Mouse (Mus musculus) hindbrain, embryonic 13.5 days (tissue): ENCODE results near the gene Tubgcp5. TPM values are rescaled to one million over a fixed set of nuclear protein-coding genes. Genes with fewer than 3 reads are reported as not detected.
"Not testable (repeated sequence)": the region's sequence is repeated elsewhere in the genome, so short reads cannot be mapped to it uniquely, and the experiment has no call there.

Experiments used
- ATAC-seq: fragments of 200-750 bp; cut with Nextera tagmentation; 2 replicates; pipeline ENCODE4 v1.8.0; 2017; ENCODE audit warnings: moderate TSS enrichment; ENCODE audit not compliant: low FRiP score
- H3K27ac ChIP-seq: fragments of 300-500 bp; sonication (generic); 2 replicates; pipeline ENCODE4 v1.5.1; 2015; ENCODE audit warnings: inconsistent platforms, mild to moderate bottlenecking, moderate library complexity
- H3K27me3 ChIP-seq: fragments of 300-500 bp; sonication (generic); 2 replicates; pipeline ENCODE4 v1.6.1; 2015; ENCODE audit warnings: mild to moderate bottlenecking, inconsistent platforms
- H3K36me3 ChIP-seq: fragments of 300-500 bp; sonication (generic); 2 replicates; pipeline ENCODE4 v1.6.1; 2015; ENCODE audit warnings: mild to moderate bottlenecking, inconsistent platforms
- H3K4me1 ChIP-seq: fragments of 300-500 bp; sonication (generic); replicated peaks from 2 replicates; pipeline ENCODE4 v1.6.1; 2015; ENCODE audit warnings: inconsistent platforms
- H3K4me2 ChIP-seq: fragments of 300-500 bp; sonication (generic); 2 replicates; pipeline ENCODE4 v1.6.1; 2015; ENCODE audit warnings: inconsistent platforms, mild to moderate bottlenecking, moderate library complexity
- H3K4me3 ChIP-seq: fragments of 300-500 bp; sonication (generic); 2 replicates; pipeline ENCODE4 v1.5.1; 2015; ENCODE audit warnings: mild to moderate bottlenecking, inconsistent platforms
- H3K9ac ChIP-seq: fragments of 300-500 bp; sonication (generic); 2 replicates; pipeline ENCODE4 v1.6.1; 2015; ENCODE audit warnings: mild to moderate bottlenecking, inconsistent platforms
- H3K9me3 ChIP-seq: fragments of 300-500 bp; sonication (generic); 2 replicates; pipeline ENCODE4 v1.6.1; 2016; ENCODE audit warnings: inconsistent platforms
- WGBS: fragments of 180-500 bp; shearing (Covaris S2); methylation state at CpG from one replicate; pipeline ENCODE4 v1.1.7; 2015; 5-methylcytosine and 5-hydroxymethylcytosine counted together
- polyA plus RNA-seq: library from polyadenylated mRNA; unstranded; fragments of >200 nt; fragmentation: Nextera tagmentation; extraction: Ambion mirVana; gene quantifications from 2 replicates; pipeline ENCODE4 v1.2.1, GENCODE M21; 2015

The Tubgcp5 gene
- 37.1 and 42.0 TPM in 2 replicates for polyA plus RNA-seq

DNA sequence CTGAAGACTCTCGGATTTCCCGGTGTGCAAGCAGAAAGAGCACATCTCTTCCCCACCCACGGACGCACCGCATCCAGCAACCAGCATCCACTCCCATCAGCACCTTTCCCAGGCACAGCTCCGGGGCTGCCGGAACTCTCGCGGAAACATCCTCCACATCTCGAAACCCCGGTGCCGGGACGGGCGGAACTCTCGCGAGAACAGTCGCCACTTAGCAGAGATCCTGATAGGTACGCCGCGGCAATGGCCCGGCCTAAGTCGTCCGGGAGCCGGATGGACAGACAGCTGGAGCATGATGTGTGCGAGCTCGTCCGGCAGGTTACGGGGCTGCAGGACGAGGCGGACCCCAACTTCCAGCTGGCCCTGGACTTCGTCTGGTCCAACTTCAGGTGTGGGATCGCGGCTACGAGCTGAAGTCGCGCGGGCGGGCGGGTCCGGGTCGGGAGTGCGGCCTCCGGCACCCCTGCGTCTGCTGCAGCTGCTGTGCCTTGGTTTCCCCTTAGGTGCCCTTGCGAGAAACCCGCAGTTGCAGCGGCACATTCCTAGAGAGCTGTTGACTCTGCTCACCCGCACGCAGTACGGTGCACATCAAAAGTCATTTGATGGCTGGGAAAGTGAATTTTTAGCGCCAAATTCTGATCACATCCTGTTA lies at the start of gene Tubgcp5:
Gene Tubgcp5, plus strand, starts transcription at position 203 of the 652 bp plus-strand sequence.
- Histone ChIP-seq H3K27ac (peak within 1 kb of the TSS; percentile 86), H3K4me1 (peaks cover 16% of the 10 kb centered on the region), H3K9me3 (no peaks in the 10 kb centered on the region), H3K9ac (peak within 1 kb of the TSS; percentile 91), H3K4me2 (peak within 1 kb of the TSS; percentile 76), H3K27me3 (no peaks in the 10 kb centered on the region), H3K36me3 (peaks cover 27% of the 10 kb centered on the region), H3K4me3 (peak within 1 kb of the TSS; percentile 73)
- WGBS, result under 1% methylated on average over 51 of the region's 51 CpGs
- ATAC-seq, result peak; percentile 100

GRCm38 (mm10) chr7:55744566-55745220 lies 49.3 kb upstream of the Tubgcp5 start:
- Histone ChIP-seq H3K9me3 (0 out of 2 replicates have a peak, but pooled peaks cover 2% of the 10 kb centered on the region), H3K36me3 (no peaks in the 10 kb centered on the region), H3K27me3 (no peaks in the 10 kb centered on the region), H3K27ac (no peak overlapping the region), H3K4me1 (peaks cover 3% of the 10 kb centered on the region; the same call in 1 of the 2 replicates), H3K9ac (no peak overlapping the region), H3K4me3 (no peak overlapping the region), H3K4me2 (no peak overlapping the region)
- peak; percentile 65; the same call in 1 of the 2 replicates for ATAC-seq
- 31% methylated on average over 10 of the region's 10 CpGs for WGBS

DNA sequence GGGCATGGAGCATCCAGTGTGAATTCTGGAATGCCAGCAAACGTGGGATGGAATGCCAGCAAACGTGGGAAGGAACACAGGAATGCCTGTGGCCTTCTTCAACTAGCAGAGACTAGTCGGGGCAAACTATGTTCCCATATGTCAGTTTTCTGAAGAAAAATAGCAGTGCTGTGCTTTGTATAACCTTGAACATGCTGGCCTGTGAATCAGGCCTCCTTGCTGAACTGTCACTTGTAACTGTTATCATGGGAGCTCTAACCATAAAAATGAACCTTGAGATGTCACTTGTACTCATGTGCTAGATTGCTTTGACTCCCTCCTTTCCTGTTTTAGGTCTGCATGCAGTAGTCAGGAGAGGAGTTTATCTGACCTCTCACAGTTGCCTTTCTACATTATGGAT lies 43.1 kb upstream of the Tubgcp5 start:
- no peaks in the 10 kb centered on the region for H3K4me1 ChIP-seq
- no peak overlapping the region for H3K9ac ChIP-seq
- no peaks in the 10 kb centered on the region for H3K27me3 ChIP-seq
- WGBS, result 80% methylated on average over 3 of the region's 3 CpGs
- ATAC-seq, result no peak
- H3K4me2 ChIP-seq, result no peak overlapping the region
- H3K36me3 ChIP-seq, result no peaks in the 10 kb centered on the region
- H3K9me3 ChIP-seq, result 0 out of 2 replicates have a peak, but pooled peaks cover 2% of the 10 kb centered on the region
- no peak overlapping the region for H3K4me3 ChIP-seq
- no peak overlapping the region for H3K27ac ChIP-seq

- WGBS, result 67% methylated on average over 3 of the region's 3 CpGs
- Histone ChIP-seq H3K4me2 (no peak overlapping the region), H3K9me3 (no peaks in the 10 kb centered on the region), H3K27me3 (no peaks in the 10 kb centered on the region), H3K36me3 (no peaks in the 10 kb centered on the region), H3K4me1 (no peaks in the 10 kb centered on the region), H3K4me3 (no peak overlapping the region), H3K9ac (no peak overlapping the region), H3K27ac (no peak overlapping the region)
- no peak for ATAC-seq
Measured at GRCm38 (mm10) chr7:55759346-55759745, 34.6 kb upstream of the Tubgcp5 start.

- Histone ChIP-seq H3K27me3 (no peaks in the 10 kb centered on the region), H3K4me3 (no peak within 1 kb of the TSS), H3K27ac (no peak within 1 kb of the TSS), H3K9ac (no peak within 1 kb of the TSS), H3K4me1 (no peaks in the 10 kb centered on the region), H3K9me3 (no peaks in the 10 kb centered on the region), H3K36me3 (no peaks in the 10 kb centered on the region), H3K4me2 (no peak within 1 kb of the TSS)
- ATAC-seq, result no peak
- 44% methylated on average over 3 of the region's 3 CpGs for WGBS
Measured at GRCm38 (mm10) chr7:55767926-55768325, 26.0 kb upstream of the Tubgcp5 start, which contains the start of gene Siglech. TSS of gene Siglech (plus strand) at chr7:55768178.

- Histone ChIP-seq H3K4me3 (no peak overlapping the region), H3K27ac (no peak overlapping the region), H3K36me3 (no peaks in the 10 kb centered on the region), H3K4me2 (no peak overlapping the region), H3K4me1 (no peaks in the 10 kb centered on the region), H3K9ac (no peak overlapping the region), H3K9me3 (no peaks in the 10 kb centered on the region), H3K27me3 (no peaks in the 10 kb centered on the region)
- ATAC-seq, result no peak
- 60% methylated on average over 4 of the region's 4 CpGs for WGBS
Measured at GRCm38 (mm10) chr7:55780011-55780410, 13.9 kb upstream of the Tubgcp5 start.

DNA sequence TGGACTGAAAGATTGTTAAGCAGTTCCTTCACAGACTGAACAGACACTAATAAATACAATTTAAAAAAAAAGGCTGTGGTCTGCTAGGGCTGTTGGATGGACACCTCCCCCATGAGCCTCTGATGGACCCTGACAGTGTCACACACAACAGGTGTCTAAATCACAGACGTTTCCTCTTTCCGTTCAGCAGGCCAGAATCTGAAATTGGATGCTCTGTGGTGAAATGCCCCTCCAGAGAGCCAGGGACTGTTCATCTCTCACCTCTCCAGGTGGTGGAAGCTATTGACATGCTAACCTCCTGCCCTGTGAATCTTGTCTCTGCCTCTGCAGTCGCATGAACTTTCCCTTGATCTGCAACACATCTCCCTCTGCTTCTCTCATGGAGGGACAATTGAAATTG lies 11.5 kb upstream of the Tubgcp5 start:
- Histone ChIP-seq H3K27me3 (no peaks in the 10 kb centered on the region), H3K9ac (no peak overlapping the region), H3K9me3 (no peaks in the 10 kb centered on the region), H3K4me1 (no peaks in the 10 kb centered on the region), H3K4me3 (no peak overlapping the region), H3K36me3 (no peaks in the 10 kb centered on the region), H3K4me2 (no peak overlapping the region), H3K27ac (no peak overlapping the region)
- WGBS, result 68% methylated on average over 3 of the region's 3 CpGs
- ATAC-seq, result no peak

DNA sequence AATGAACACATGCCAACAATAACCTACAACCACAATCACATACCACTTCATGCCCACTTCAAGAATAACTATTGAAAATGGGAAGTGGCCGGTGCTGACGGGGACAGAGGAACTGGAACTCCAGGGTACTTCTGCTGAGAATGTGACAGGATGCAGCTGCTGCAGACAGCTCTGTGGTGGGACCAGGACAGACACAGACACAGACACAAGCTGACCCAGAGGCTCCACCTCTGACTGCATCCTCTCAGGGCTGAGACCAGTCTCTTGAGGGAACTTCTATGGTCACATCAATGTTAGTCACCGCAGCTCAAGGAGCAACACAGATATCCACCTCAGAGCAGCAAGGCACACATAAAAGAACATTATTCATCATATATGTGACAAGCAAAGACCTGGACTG lies 9.4 kb upstream of the Tubgcp5 start:
- no peak overlapping the region for H3K4me3 ChIP-seq
- H3K4me2 ChIP-seq, result no peak overlapping the region
- 89% methylated on average over 3 of the region's 3 CpGs for WGBS
- no peak overlapping the region for H3K9ac ChIP-seq
- no peak for ATAC-seq
- no peak overlapping the region for H3K27ac ChIP-seq
- no peaks in the 10 kb centered on the region for H3K9me3 ChIP-seq
- no peaks in the 10 kb centered on the region for H3K27me3 ChIP-seq
- H3K36me3 ChIP-seq, result no peaks in the 10 kb centered on the region
- no peaks in the 10 kb centered on the region for H3K4me1 ChIP-seq

DNA sequence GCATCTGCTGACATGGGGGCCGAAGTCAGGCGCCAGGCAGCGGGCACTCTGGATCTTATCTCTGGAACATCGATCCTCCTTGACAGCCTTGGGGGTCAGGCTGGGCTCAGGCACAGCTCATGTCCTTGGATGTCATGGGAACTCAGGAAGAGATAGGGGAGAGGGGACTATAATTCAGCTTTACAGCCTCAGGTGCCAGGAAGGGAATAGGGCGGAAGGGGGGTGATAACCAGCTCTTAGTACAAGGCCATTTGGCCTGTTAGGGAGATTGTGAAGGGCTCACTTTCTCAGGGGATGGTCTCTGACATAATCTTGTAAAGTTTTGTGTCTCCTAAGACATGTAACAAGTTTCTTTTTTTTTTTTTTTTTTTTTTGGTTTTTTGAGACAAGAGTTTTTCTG lies 3.4 kb upstream of the Tubgcp5 start:
- H3K9me3 ChIP-seq, H3K9ac ChIP-seq, ATAC-seq, H3K27me3 ChIP-seq, H3K27ac ChIP-seq, H3K4me2 ChIP-seq, H3K36me3 ChIP-seq, H3K4me3 ChIP-seq: not testable (repeated sequence)
- WGBS, result 84% methylated on average over 5 of the region's 5 CpGs
- peaks cover 16% of the 10 kb centered on the region for H3K4me1 ChIP-seq

- ATAC-seq, result no peak
- no peaks in the 10 kb centered on the region for H3K9me3 ChIP-seq
- H3K9ac ChIP-seq, result 0 out of 2 replicates have a peak overlapping the region, but pooled peaks have one; percentile 6
- H3K27me3 ChIP-seq, result no peaks in the 10 kb centered on the region
- no peak overlapping the region for H3K27ac ChIP-seq
- no peak overlapping the region for H3K4me2 ChIP-seq
- peaks cover 14% of the 10 kb centered on the region for H3K36me3 ChIP-seq
- 74% methylated on average over 3 of the region's 3 CpGs for WGBS
- no peak overlapping the region for H3K4me3 ChIP-seq
- H3K4me1 ChIP-seq, result peaks cover 16% of the 10 kb centered on the region
Measured at GRCm38 (mm10) chr7:55792280-55792679, 1.7 kb upstream of the Tubgcp5 start.

DNA sequence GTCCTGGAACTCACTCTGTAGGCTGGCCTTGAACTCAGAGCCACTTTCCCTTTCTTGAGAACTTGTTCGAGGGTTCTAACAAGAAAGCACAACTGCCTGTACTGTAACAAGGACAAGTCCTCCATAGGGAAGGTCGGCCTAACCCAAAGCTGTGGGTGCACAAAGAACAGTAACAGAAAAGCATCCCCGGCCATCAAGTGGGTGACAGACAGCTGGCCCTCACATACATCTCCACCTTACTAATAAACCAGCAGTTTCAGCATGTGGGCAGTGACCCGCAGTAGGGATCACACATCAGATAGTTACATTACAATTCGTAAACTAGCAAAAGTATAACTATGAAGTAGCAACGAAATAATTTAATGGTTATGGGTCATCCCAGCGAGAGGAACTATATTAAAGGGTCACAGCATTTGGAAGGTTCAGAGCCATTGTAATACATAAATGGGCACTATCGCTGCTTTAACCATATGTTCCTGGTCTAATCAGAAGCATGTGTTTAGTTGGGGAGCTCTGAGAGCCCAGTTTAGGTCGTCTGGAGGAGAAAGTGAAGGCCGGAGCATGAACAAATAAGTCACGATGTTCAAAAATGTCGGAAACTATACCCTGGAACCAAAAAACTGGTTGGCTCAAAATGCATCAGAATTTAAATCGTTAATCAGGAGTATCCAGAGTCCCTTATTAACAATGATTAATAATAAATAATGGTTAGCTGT lies 560 bp upstream of the Tubgcp5 start:
- Histone ChIP-seq H3K9ac (peak overlapping the region; percentile 91), H3K4me3 (peak overlapping the region; percentile 73), H3K27me3 (no peaks in the 10 kb centered on the region), H3K36me3 (peaks cover 22% of the 10 kb centered on the region), H3K27ac (peak overlapping the region; percentile 86), H3K4me2 (peak overlapping the region; percentile 76), H3K9me3 (no peaks in the 10 kb centered on the region), H3K4me1 (peaks cover 16% of the 10 kb centered on the region)
- 35% methylated on average over 13 of the region's 13 CpGs for WGBS
- peak; percentile 62 for ATAC-seq

- Histone ChIP-seq H3K4me1 (peaks cover 5% of the 10 kb centered on the region), H3K27ac (no peak overlapping the region), H3K9ac (no peak overlapping the region), H3K36me3 (peaks cover 73% of the 10 kb centered on the region), H3K4me2 (no peak overlapping the region), H3K4me3 (no peak overlapping the region), H3K27me3 (no peaks in the 10 kb centered on the region), H3K9me3 (no peaks in the 10 kb centered on the region)
- 88% methylated on average over 3 of the region's 3 CpGs for WGBS
- ATAC-seq, result no peak
Measured at GRCm38 (mm10) chr7:55799981-55800380, 6.0 kb downstream of the Tubgcp5 start.
